Mouse (Mus musculus) A20 (cell line): ENCODE measurements around the gene Ppp1r12b.

Source experiments
- DNase-seq: peaks from one replicate; pipeline ENCODE4 v3.0.0-alpha.2; 2011; ENCODE audit warnings: low read depth, low spot score

The Ppp1r12b gene

GRCm38 (mm10) chr1:134955637-134956176 lies at the start of gene Ppp1r12b:
Gene Ppp1r12b (minus strand): TSS chr1:134955942.
- peak; percentile 96 for DNase-seq

- DNase-seq, result no peak
These were observed 47.6 kb upstream of the Ppp1r12b start for GRCm38 (mm10) chr1:135003346-135003745.

GRCm38 (mm10) chr1:135000527-135000926 lies 44.8 kb upstream of the Ppp1r12b start:
- peak; percentile 26 for DNase-seq

GRCm38 (mm10) chr1:134998231-134998630 lies 42.5 kb upstream of the Ppp1r12b start:
- DNase-seq, result no peak

GRCm38 (mm10) chr1:134997568-134997967 lies 41.8 kb upstream of the Ppp1r12b start:
- DNase-seq, result no peak

GRCm38 (mm10) chr1:134996471-134996870 lies 40.7 kb upstream of the Ppp1r12b start:
- no peak for DNase-seq

- no peak for DNase-seq
These were observed 40.2 kb upstream of the Ppp1r12b start for GRCm38 (mm10) chr1:134995954-134996353.

- DNase-seq, result no peak
These were observed 39.7 kb upstream of the Ppp1r12b start for GRCm38 (mm10) chr1:134995437-134995836.

GRCm38 (mm10) chr1:134994739-134995138 lies 39.0 kb upstream of the Ppp1r12b start:
- no peak for DNase-seq

- DNase-seq, result no peak
These were observed 36.4 kb upstream of the Ppp1r12b start for GRCm38 (mm10) chr1:134992046-134992645.

- DNase-seq, result peak; percentile 75
These were observed 33.6 kb upstream of the Ppp1r12b start for GRCm38 (mm10) chr1:134989372-134989771.

GRCm38 (mm10) chr1:134987962-134988341 lies 32.2 kb upstream of the Ppp1r12b start:
- no peak for DNase-seq

- DNase-seq, result no peak
These were observed 31.6 kb upstream of the Ppp1r12b start for GRCm38 (mm10) chr1:134987173-134987961.

GRCm38 (mm10) chr1:134972920-134973319 lies 17.2 kb upstream of the Ppp1r12b start:
- no peak for DNase-seq

GRCm38 (mm10) chr1:134965430-134965829 lies 9.7 kb upstream of the Ppp1r12b start:
- no peak for DNase-seq

GRCm38 (mm10) chr1:134962821-134963220 lies 7.1 kb upstream of the Ppp1r12b start:
- DNase-seq, result no peak

GRCm38 (mm10) chr1:134962053-134962803 lies 6.5 kb upstream of the Ppp1r12b start, which contains the start of gene Ube2t:
Gene Ube2t (plus strand): TSS chr1:134962565.
- DNase-seq, result peak; percentile 98

GRCm38 (mm10) chr1:134960634-134961033 lies 4.9 kb upstream of the Ppp1r12b start:
- DNase-seq, result peak; percentile 31

- DNase-seq, result no peak
These were observed 599 bp downstream of the Ppp1r12b start for GRCm38 (mm10) chr1:134955050-134955636.

GRCm38 (mm10) chr1:134949946-134950345 lies 5.8 kb downstream of the Ppp1r12b start:
- DNase-seq, result no peak

- DNase-seq, result no peak
These were observed 8.2 kb downstream of the Ppp1r12b start for GRCm38 (mm10) chr1:134947590-134947989.

- no peak for DNase-seq
These were observed 12.8 kb downstream of the Ppp1r12b start for GRCm38 (mm10) chr1:134942898-134943297.
